Mouse (Mus musculus) cerebellum, postnatal 14 days (tissue): ENCODE results near the gene Appl2.
"Not testable (repeated sequence)": the region's sequence is repeated elsewhere in the genome, so short reads cannot be mapped to it uniquely, and the experiment has no call there.

Source experiments
- DNase-seq, 2 experiments: peaks; one replicate each; pipeline ENCODE4 v3.0.0; 2021; ENCODE audit warnings: mixed read lengths in 2 of 2

Appl2 gene

GRCm38 (mm10) chr10:83648131-83649020 is at the start of gene Appl2:
Gene Appl2, minus strand, starts transcription at chr10:83648738.
- peak; percentile 96 to 97 for DNase-seq

GRCm38 (mm10) chr10:83696226-83696625 is 47.7 kb upstream of the Appl2 start:
- DNase-seq, result no peak

- no peak for DNase-seq
Observed at GRCm38 (mm10) chr10:83692175-83692895, 43.8 kb upstream of the Appl2 start.

GRCm38 (mm10) chr10:83688215-83688614 is 39.7 kb upstream of the Appl2 start:
- DNase-seq, result peak; percentile 9 to 19

- no peak for DNase-seq
Observed at GRCm38 (mm10) chr10:83681334-83681733, 32.8 kb upstream of the Appl2 start.

GRCm38 (mm10) chr10:83666556-83666955 is 18.0 kb upstream of the Appl2 start:
- DNase-seq, result no peak

- no peak for DNase-seq
Observed at GRCm38 (mm10) chr10:83661925-83662324, 13.4 kb upstream of the Appl2 start.

GRCm38 (mm10) chr10:83660605-83661004 is 12.1 kb upstream of the Appl2 start:
- DNase-seq, result no peak

GRCm38 (mm10) chr10:83654591-83654990 is 6.1 kb upstream of the Appl2 start:
- DNase-seq, result peak in 1 of 2 experiments; percentile 44

- DNase-seq, result not testable (repeated sequence)
Observed at GRCm38 (mm10) chr10:83652205-83652866, 3.8 kb upstream of the Appl2 start.

- no peak for DNase-seq
Observed at GRCm38 (mm10) chr10:83649037-83649436, 499 bp upstream of the Appl2 start.

GRCm38 (mm10) chr10:83646351-83646885 is 2.1 kb downstream of the Appl2 start:
- no peak for DNase-seq

GRCm38 (mm10) chr10:83645716-83645990 is 2.9 kb downstream of the Appl2 start:
- no peak for DNase-seq

- no peak for DNase-seq
Observed at GRCm38 (mm10) chr10:83644865-83645715, 3.4 kb downstream of the Appl2 start.

- DNase-seq, result no peak
Observed at GRCm38 (mm10) chr10:83644167-83644566, 4.4 kb downstream of the Appl2 start.

- DNase-seq, result no peak
Observed at GRCm38 (mm10) chr10:83641641-83642040, 6.9 kb downstream of the Appl2 start.

GRCm38 (mm10) chr10:83639881-83640386 is 8.6 kb downstream of the Appl2 start:
- DNase-seq, result no peak

GRCm38 (mm10) chr10:83637295-83637694 is 11.2 kb downstream of the Appl2 start:
- DNase-seq, result peak in 1 of 2 experiments; percentile 50

GRCm38 (mm10) chr10:83636191-83636590 is 12.3 kb downstream of the Appl2 start:
- no peak for DNase-seq

- DNase-seq, result no peak
Observed at GRCm38 (mm10) chr10:83634461-83634860, 14.1 kb downstream of the Appl2 start.

GRCm38 (mm10) chr10:83632806-83633374 is 15.6 kb downstream of the Appl2 start:
- peak; percentile 56 to 58 for DNase-seq

GRCm38 (mm10) chr10:83631775-83632174 is 16.8 kb downstream of the Appl2 start:
- peak; percentile 30 to 58 for DNase-seq
